Mouse (Mus musculus) adipocyte (in vitro differentiated cells): ENCODE data around the gene Dus3l.

ENCODE experiments used
- DNase-seq: peaks from one replicate; pipeline ENCODE4 v3.0.0-alpha.2; 2016; ENCODE audit warnings: low spot score

Gene Dus3l

GRCm38 (mm10) chr17:56754271-56755185 lies 10.0 kb upstream of the Dus3l start:
- DNase-seq, result no peak

GRCm38 (mm10) chr17:56756703-56757399 lies 7.7 kb upstream of the Dus3l start:
- DNase-seq, result no peak

GRCm38 (mm10) chr17:56757416-56758123 lies 7.0 kb upstream of the Dus3l start, which contains the start of gene Nrtn:
TSS of gene Nrtn (minus strand) at chr17:56757530.
- DNase-seq, result no peak

- no peak for DNase-seq
These were observed 6.4 kb upstream of the Dus3l start for GRCm38 (mm10) chr17:56758132-56758531.

DNA sequence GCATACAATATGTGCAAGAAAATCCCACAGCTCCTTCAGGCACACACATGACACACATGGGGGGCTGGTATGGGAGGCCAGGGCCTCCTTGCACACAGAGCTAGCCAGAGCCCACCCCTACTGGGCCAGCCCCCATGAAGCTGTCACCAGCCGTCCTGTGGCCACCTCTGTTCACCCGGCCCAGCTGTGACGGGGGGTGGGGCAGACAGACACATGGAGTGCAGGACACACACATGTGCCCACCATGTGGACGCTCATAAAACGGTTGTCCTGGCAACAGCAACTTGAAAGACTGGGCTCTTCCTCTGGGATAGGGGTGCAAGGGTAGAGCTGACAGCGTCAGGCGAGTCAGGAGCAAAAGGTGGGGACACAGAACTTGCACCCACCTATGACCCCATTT lies 5.3 kb upstream of the Dus3l start:
- DNase-seq, result no peak

DNA sequence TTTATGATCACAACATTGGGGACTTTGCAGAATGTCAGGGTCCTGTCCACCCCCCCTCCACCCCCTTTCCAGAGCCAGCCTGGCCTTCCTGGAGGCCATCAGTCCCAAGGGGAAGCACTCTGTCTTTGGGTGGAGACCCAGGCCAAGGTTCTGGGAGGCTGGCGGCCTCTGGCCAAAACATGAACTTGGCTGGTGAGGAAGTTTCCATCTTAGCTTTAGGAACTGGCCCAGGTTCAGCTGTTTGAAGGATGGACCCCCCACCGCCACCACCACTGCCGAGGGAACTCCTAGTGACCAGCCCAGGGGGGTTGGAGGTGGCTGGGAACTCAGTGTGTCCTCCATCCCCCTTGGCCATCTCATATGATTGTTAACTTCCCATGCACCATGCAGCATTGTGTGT lies 3.5 kb upstream of the Dus3l start:
- no peak for DNase-seq

GRCm38 (mm10) chr17:56761991-56762410 lies 2.6 kb upstream of the Dus3l start:
- peak; percentile 72 for DNase-seq

DNA sequence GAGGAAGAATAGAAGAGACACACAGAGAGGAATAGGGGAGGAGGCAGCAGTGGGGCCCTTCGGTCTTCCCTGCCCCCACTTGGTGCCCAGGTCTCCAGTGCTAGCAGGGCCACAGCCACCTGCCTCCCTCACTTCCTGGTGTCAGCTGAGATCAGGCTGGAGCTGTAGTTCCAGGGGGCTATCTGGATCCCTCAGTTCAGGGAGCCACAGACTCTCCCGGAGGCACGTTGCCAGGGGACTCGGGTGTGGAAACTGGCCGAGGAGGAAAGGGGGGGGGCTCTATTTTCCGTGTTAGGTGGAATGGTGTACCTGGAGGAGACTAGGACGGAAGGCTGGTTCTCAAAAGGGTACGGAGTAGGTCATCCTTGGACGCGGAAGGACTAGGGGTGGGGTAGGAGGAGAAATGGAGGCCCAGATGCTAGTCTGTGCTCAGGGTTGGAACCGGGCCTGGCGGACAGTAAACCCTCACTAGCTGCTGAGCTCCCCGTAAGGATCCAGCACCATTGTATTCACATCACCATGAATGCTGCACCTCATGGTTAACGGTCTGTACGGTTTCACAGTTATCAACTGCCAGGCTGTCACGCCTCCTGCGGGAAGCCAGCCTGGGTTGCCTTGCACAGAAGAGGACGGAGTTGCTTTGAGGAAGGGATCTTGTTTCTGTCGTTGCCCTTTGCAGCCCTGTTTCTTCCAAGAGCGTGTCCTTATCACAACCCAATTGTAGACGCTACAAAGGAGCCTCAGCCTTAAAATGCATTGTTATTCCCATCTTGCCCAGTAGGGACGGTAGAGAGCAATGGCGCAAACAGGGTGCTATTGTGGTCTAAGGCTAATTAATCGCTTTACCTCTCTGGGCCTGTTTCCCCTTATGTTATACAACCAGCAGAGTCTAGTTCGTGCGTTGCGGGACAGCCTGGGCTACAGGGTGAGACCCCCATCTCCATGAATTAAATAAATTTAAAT lies 1.5 kb upstream of the Dus3l start:
- DNase-seq, result peak; percentile 63

DNA sequence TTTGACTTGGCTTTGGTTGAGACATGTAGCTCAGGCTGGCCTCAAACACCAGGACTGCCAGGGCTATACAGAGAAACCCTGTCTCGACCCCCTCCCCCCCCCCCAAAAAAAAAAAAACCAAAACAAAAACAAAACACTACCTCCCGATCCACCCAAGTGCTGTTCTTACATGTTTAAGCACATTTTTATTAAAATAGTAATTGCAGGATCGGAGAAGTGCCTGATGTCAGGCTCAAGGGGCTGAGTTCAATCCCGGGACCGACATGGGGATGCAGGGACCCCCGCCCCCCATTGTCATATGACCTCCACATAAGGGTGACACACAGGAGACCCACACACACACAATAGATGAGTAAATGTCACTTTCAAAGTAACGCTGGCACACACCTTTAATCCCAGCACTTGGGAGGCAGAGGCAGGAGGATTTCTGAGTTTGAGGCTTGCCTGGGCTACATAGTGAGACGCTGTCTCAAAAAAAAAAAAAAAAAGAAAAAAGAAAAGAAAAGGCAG lies 761 bp upstream of the Dus3l start:
- no peak for DNase-seq

DNA sequence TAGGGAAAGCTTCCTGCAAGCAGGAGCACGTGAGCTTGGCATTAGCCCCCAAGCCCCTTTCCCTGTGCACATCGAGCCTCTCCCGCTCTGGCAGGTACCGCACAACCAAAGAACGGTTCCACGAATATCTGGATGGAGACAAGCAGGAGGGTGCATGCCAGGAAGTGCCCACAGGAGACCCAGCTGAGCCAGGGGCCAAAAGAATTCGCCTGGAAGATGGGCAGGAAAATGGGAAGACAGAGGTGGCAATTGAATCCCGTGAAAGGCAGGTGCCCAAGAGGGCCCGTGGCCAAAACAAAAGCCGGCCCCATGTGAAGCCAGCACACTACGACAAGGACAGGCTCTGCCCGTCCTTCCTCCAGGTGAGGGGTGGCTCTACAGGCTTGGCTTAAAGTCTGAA lies 874 bp downstream of the Dus3l start:
- no peak for DNase-seq

DNA sequence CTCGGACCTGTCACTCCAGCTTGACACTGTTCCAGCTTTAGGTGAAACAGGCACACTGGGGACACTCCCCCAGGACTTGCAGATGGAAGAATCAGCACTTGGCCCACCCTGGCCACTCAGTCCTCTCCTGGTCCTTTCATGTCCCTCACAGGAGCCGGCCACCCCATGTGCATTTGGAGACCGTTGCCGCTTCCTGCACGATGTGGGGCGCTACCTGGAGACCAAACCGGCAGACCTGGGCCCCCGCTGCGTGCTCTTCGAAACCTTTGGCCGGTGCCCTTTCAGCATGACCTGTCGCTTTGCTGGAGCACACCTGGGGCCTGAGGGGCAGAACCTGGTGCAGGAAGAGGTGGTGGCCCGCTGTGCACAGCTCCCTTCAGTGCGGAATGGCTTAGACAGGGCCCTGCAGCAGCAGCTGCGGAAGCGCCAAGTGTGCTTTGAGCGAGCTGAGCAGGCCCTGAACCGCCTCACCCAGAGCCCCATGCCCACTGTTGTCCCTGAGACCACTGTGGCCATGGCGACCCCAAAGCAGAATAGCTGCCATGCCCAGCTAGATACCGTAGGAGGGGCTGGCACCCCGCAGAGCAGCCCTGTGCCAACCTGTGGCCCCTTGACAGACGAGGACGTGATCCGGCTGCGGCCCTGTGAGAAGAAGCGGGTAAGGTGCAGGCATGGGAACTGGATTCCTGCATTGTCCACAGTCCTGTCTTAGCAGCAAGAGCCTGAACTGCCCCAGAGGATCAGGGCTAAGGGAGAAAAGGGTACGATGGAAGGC lies 2.3 kb downstream of the Dus3l start:
- no peak for DNase-seq

- no peak for DNase-seq
These were observed 3.1 kb downstream of the Dus3l start for GRCm38 (mm10) chr17:56767531-56768135.

DNA sequence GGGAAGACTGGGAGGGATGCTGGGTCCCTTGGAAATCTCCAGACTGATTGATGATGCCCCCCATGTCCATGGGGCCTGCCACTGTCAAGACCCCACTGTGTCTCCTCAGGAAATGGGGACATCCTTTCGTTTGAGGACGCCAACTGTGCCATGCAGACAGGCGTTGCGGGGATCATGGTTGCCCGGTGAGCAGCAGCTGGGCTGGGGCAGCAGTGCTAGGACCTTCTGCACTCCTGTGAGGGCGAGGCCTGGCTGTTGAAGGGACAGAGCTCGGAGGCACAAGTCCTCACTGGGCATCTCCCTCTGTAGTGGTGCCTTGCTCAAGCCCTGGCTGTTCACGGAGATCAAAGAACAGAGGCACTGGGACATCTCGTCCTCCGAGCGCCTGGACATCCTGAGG lies 4.4 kb downstream of the Dus3l start:
- no peak for DNase-seq

DNA sequence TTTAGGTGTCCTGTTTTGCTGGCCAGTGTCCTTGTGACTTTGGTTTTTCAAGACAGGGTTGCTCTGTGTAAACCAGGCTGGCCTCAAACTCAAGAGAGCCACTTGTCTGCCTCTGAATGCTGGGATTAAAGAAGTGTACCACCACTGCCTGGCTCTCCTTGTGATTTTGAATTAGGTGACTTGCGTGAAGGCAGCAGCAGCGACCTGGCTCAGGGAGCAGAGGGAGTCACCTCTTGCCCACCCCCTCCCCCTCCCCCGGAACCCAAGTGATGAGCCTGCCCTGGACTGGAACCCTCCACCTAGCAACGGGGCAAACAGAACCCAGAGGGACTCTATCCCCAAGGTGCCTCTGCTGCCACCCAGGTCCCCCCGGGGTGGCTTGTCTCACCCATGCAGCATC lies 5.4 kb downstream of the Dus3l start, which contains the start of gene Prr22:
Prr22 (plus strand) TSS at position 301 of the 400 bp plus-strand sequence.
- no peak for DNase-seq

GRCm38 (mm10) chr17:56777568-56777967 lies 13.0 kb downstream of the Dus3l start:
- DNase-seq, result no peak

GRCm38 (mm10) chr17:56778779-56779362 lies 14.3 kb downstream of the Dus3l start:
- DNase-seq, result no peak

DNA sequence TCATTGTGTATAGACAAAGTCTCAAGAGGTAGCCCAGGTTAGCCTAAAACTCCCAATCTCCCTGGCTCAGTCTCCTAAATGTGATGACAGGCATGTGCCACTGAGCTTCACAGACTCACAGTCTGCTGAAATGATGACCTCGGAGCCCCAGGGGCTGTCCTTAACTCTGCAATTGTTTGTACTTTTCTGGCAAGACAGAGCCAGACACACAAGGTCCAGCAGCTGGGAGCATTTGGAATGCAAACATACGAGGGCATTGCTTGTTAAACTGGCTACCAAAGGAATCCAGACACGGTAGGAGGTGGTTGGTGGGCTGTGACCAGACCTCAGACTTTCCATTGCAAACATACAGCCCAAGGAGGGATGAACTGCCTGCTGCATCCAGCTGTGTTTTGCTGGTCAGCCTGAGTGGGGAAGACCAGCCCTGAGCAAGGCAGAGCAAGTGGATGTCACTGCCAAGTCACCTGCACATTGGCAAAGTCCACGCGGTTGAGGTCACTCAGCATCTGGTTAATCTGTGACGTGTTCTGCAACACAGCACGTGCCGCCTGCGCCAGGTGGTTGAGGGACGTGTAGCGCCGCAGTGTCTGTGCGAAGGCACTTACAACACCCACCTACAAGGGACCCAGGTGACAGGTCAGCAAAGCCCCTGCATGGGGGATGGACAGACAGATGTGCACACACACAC lies 15.9 kb downstream of the Dus3l start:
- DNase-seq, result no peak

DNA sequence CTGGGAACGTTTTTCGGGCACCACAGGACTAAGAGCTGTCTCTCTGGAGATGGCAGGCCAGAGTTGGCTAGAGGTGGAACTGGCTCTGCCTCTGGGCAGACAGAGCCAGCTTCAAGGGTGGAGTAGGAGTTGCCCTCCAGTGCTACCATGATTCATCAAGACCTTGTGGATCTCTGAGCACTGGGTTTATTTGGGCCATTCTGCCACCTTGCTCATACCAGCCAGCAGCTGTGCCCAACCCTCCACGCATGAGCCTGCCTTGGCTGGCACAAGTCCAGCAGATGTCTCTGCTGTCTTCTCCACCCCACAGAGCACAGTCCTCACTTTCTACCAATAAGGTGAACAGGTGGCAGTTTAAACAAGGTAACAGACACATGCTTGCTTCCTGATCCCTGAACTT lies 24.3 kb downstream of the Dus3l start:
- no peak for DNase-seq

DNA sequence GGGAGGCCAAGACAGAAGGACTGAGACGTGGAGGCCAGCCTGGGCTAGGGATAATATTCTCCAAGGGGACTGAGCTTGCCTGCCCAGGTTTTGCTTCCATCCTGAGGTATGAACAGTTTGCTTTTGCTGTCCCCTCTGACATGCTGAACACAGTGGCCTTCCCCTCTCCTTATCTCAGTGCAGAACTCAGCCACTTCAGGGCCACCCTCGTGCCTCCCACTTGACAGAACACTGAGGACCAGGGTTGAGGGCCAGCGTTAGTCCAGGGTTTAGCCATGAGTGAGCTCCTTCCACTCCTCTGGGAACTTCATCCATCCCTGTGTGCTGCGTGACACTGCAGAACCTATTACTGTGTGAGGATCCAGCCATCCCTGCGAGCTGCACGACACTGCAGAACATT lies 24.7 kb downstream of the Dus3l start:
- DNase-seq, result no peak
